In the genomic region with DNA sequence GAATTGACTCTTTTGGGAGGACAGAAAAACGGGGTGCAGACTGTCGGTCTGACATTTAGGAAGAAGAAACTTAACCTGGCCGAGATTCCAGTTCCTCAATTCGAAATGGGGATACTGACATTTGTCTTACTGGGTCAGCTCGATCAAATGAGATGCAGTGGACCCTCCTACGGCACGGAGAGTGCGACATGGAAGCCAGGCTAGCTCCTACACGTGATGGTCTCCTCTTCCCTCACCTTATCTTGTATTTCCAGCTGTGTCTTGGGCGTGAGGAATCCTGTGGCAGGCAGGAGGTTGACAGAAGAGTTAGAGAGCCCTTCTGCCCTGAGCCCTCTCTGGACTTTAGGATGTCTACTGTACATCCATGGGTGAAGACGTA, we compare ENCODE assay signal across 9 mouse cellular contexts. TPM values are rescaled to one million over a fixed set of nuclear protein-coding genes. Genes with fewer than 3 reads are reported as not detected.
A peak's percentile ranks its signal among the peaks of the same experiment; 100 is the strongest.
DNase-seq lines count a peak whose midpoint lies in the region; ATAC-seq lines count a peak whose summit lies in the region.
"Had no signal": no experiment of that assay in that cellular context is flagged by ENCODE, and none has a peak within 500 bp of the region (broad histone marks: within the 10 kb centered on the region; RNA-seq: fewer than 3 reads in every experiment).

No protein-coding gene starts in this region.

- peak overlapping the region; percentile 43 for H3K4me2 ChIP-seq in heart, embryonic 16.5 days (ENCODE audit: low read depth, low read length)
- H3K4me2 ChIP-seq in liver, embryonic 12.5 days = peak overlapping the region; percentile 84
- H3K4me2 ChIP-seq in stomach, embryonic 16.5 days (ENCODE audit: low read depth, low read length) = no peak overlapping the region

- no peaks in the 10 kb centered on the region for H3K4me1 ChIP-seq in heart, embryonic 16.5 days (ENCODE audit: control insufficient read depth, insufficient read depth, low read length)
- H3K4me1 ChIP-seq in liver, embryonic 12.5 days = peaks cover 84% of the 10 kb centered on the region
- peaks cover 15% of the 10 kb centered on the region; the same call in 1 of the 2 replicates for H3K4me1 ChIP-seq in stomach, embryonic 16.5 days (ENCODE audit: control insufficient read depth, insufficient read depth, low read length)

- peak overlapping the region; percentile 16; the same call in 1 of the 2 replicates for H3K4me3 ChIP-seq in heart, embryonic 16.5 days (ENCODE audit: low read length)
- H3K4me3 ChIP-seq in liver, embryonic 12.5 days = peak overlapping the region; percentile 51
- H3K4me3 ChIP-seq in stomach, embryonic 16.5 days (replicated peaks; ENCODE audit: low read length) = no peak overlapping the region

- no peaks in the 10 kb centered on the region for H3K27me3 ChIP-seq in heart, embryonic 16.5 days (ENCODE audit: control insufficient read depth, insufficient read depth, low read length)
- no peaks in the 10 kb centered on the region for H3K27me3 ChIP-seq in liver, embryonic 12.5 days (replicated peaks)
- H3K27me3 ChIP-seq in stomach, embryonic 16.5 days (ENCODE audit: control insufficient read depth, insufficient read depth, low read length) = no peaks in the 10 kb centered on the region

- WGBS in heart, embryonic 16.5 days = 57% methylated on average over 11 of the region's 11 CpGs
- 14% methylated on average over 11 of the region's 11 CpGs for WGBS in liver, embryonic 12.5 days (ENCODE audit: insufficient replicate concordance)
- 75% methylated on average over 11 of the region's 11 CpGs for WGBS in stomach, embryonic 16.5 days

- ATAC-seq in heart, embryonic 16.5 days (replicated peaks; ENCODE audit: extremely low read depth, insufficient read depth, low FRiP score) = no peak
- ATAC-seq in liver, embryonic 12.5 days = peak; percentile 72
- no peak for ATAC-seq in stomach, embryonic 16.5 days (ENCODE audit: insufficient read depth, low FRiP score)

- DNase-seq in heart, adult 18-20 months = no peak
- peak; percentile 40 for DNase-seq in thymus, postnatal 14 days
- DNase-seq in thymus, postnatal 0 days (ENCODE audit: low spot score) = no peak
- DNase-seq in adrenal gland, adult 2 months = no peak
- DNase-seq in right cerebral cortex, postnatal 25 days = no peak

- H3K27ac ChIP-seq in heart, embryonic 16.5 days (ENCODE audit: low read length) = peak overlapping the region; percentile 47; the same call in 1 of the 2 replicates
- H3K27ac ChIP-seq in liver, embryonic 12.5 days = peak overlapping the region; percentile 100
- H3K27ac ChIP-seq in stomach, embryonic 16.5 days (ENCODE audit: low read length) = peak overlapping the region; percentile 64

- H3K9me3 ChIP-seq in heart, embryonic 16.5 days (replicated peaks; ENCODE audit: control insufficient read depth, low read length) = no peaks in the 10 kb centered on the region
- no peaks in the 10 kb centered on the region for H3K9me3 ChIP-seq in liver, embryonic 12.5 days (replicated peaks)
- H3K9me3 ChIP-seq in stomach, embryonic 16.5 days (replicated peaks; ENCODE audit: control insufficient read depth, low read length) = no peaks in the 10 kb centered on the region

- H3K9ac ChIP-seq in heart, embryonic 16.5 days (ENCODE audit: low read length) = no peak overlapping the region; the same call in 1 of the 2 replicates
- H3K9ac ChIP-seq in liver, embryonic 12.5 days = peak overlapping the region; percentile 86
- H3K9ac ChIP-seq in stomach, embryonic 16.5 days (ENCODE audit: low read length) = no peak overlapping the region

- no peaks in the 10 kb centered on the region for H3K36me3 ChIP-seq in heart, embryonic 16.5 days (ENCODE audit: control insufficient read depth, insufficient read depth)
- peaks cover 12% of the 10 kb centered on the region for H3K36me3 ChIP-seq in liver, embryonic 12.5 days
- no peaks in the 10 kb centered on the region for H3K36me3 ChIP-seq in stomach, embryonic 16.5 days (ENCODE audit: control insufficient read depth, insufficient read depth, low read length)

RNA-seq across cellular contexts. Expression of a gene that starts 10.3 kb away (rescaled TPM):
- 1.1 and 1.2 TPM in 2 replicates for polyA plus RNA-seq in heart, embryonic 16.5 days (2015; fragmentation: Nextera tagmentation; extraction: Ambion mirVana)
- total RNA-seq in heart, adult 18-20 months (2021) = under 1 TPM in 1 of 2 experiments, not detected in 1; 0.15 TPM
- 2.6 and 4.0 TPM in 2 replicates for polyA plus RNA-seq in thymus, postnatal 0 days (2015; fragmentation: Nextera tagmentation; extraction: Ambion mirVana)
- 5.9 and 6.2 TPM in 2 replicates for polyA plus RNA-seq in liver, embryonic 12.5 days (2016; fragmentation: Nextera tagmentation; extraction: Ambion mirVana)
- polyA plus RNA-seq in stomach, embryonic 16.5 days (2015; fragmentation: Nextera tagmentation; extraction: Ambion mirVana) = 1.5 and 1.7 TPM in 2 replicates
- total RNA-seq in adrenal gland, adult 2 months (2021) = 1 to 10 TPM; 3.3 to 4.6 TPM
- 6.6 and 9.7 TPM in 2 replicates for polyA plus RNA-seq in adrenal gland, adult 2 months (2012; rRNA removed)

RNA-seq across cellular contexts. Expression of a gene that starts 12.7 kb away (rescaled TPM):
- polyA plus RNA-seq in heart, embryonic 16.5 days (2015; fragmentation: Nextera tagmentation; extraction: Ambion mirVana) = 100 and 111 TPM in 2 replicates
- 10 to 100 TPM; 42.8 to 46.1 TPM for total RNA-seq in heart, adult 18-20 months (2021)
- polyA plus RNA-seq in thymus, postnatal 0 days (2015; fragmentation: Nextera tagmentation; extraction: Ambion mirVana) = 425 and 454 TPM in 2 replicates
- polyA plus RNA-seq in liver, embryonic 12.5 days (2016; fragmentation: Nextera tagmentation; extraction: Ambion mirVana) = 207 and 209 TPM in 2 replicates
- 116 and 119 TPM in 2 replicates for polyA plus RNA-seq in stomach, embryonic 16.5 days (2015; fragmentation: Nextera tagmentation; extraction: Ambion mirVana)
- 10 to 100 TPM; 43.3 to 74.3 TPM for total RNA-seq in adrenal gland, adult 2 months (2021)
- polyA plus RNA-seq in adrenal gland, adult 2 months (2012; rRNA removed) = 18.5 and 21.4 TPM in 2 replicates

RNA-seq across cellular contexts. Expression of a gene that starts 43.3 kb away (rescaled TPM):
- 1.0 and 2.9 TPM in 2 replicates for polyA plus RNA-seq in heart, embryonic 16.5 days (2015; fragmentation: Nextera tagmentation; extraction: Ambion mirVana)
- total RNA-seq in heart, adult 18-20 months (2021) = not detected
- polyA plus RNA-seq in thymus, postnatal 0 days (2015; fragmentation: Nextera tagmentation; extraction: Ambion mirVana) = 5.0 and 6.2 TPM in 2 replicates
- polyA plus RNA-seq in liver, embryonic 12.5 days (2016; fragmentation: Nextera tagmentation; extraction: Ambion mirVana) = 209 and 217 TPM in 2 replicates
- 17.4 and 19.0 TPM in 2 replicates for polyA plus RNA-seq in stomach, embryonic 16.5 days (2015; fragmentation: Nextera tagmentation; extraction: Ambion mirVana)
- under 1 TPM in 1 of 2 experiments, not detected in 1; 0.29 TPM for total RNA-seq in adrenal gland, adult 2 months (2021)
- polyA plus RNA-seq in adrenal gland, adult 2 months (2012; rRNA removed) = not detected in 2 replicates
- polyA plus RNA-seq: inflammation-experienced regulatory T-cells, adult 6 months had no signal

Comparison
In these comparisons a context has a peak if more than half of its experiments do, and no peak if none do; other contexts are left out.
1. H3K27ac ChIP-seq: peak in every context shown above with its lines; median percentile 100 in liver, embryonic 12.5 days; 64 in stomach, embryonic 16.5 days; 47 in heart, embryonic 16.5 days.
2. RNA of a gene that starts 43.3 kb away (polyA plus RNA-seq): 209 to 217 TPM in liver, embryonic 12.5 days; 17.4 to 19.0 TPM in stomach, embryonic 16.5 days, 5.0 to 6.2 TPM in thymus, postnatal 0 days, 1.0 to 2.9 TPM in heart, embryonic 16.5 days and not detected in adrenal gland, adult 2 months; every median in the first group is over 10 times any median in the second.